Mouse (Mus musculus) liver, postnatal 0 days (tissue): ENCODE measurements around the gene Slc6a21. TPM values are rescaled to one million over a fixed set of nuclear protein-coding genes. Genes with fewer than 3 reads are reported as not detected.

ENCODE experiments used
- ATAC-seq: fragments of 200-750 bp; cut with Nextera tagmentation; 2 replicates; pipeline ENCODE4 v1.8.0; 2017; ENCODE audit warnings: mild to moderate bottlenecking, moderate library complexity
- DNase-seq: peaks from one replicate; pipeline ENCODE4 v3.0.0-alpha.2; 2016
- H3K27ac ChIP-seq: fragments of 300-500 bp; sonication (generic); 2 replicates; pipeline ENCODE4 v1.5.1; 2014; ENCODE audit warnings: antibody characterized with exemption, moderate library complexity, mild to moderate bottlenecking, low read depth
- H3K27me3 ChIP-seq: fragments of 300-500 bp; sonication (generic); 2 replicates; pipeline ENCODE4 v1.6.1; 2014; ENCODE audit warnings: low read length, control low read depth, mixed read lengths; ENCODE audit not compliant: insufficient read depth
- H3K36me3 ChIP-seq: fragments of 300-500 bp; sonication (generic); replicated peaks from 2 replicates; pipeline ENCODE4 v1.6.1; 2014; ENCODE audit warnings: mild to moderate bottlenecking, control low read depth, low read length, moderate library complexity, mixed read lengths; ENCODE audit not compliant: insufficient read depth
- H3K4me1 ChIP-seq: fragments of 300-500 bp; sonication (generic); 2 replicates; pipeline ENCODE4 v1.6.1; 2014; ENCODE audit warnings: antibody characterized with exemption, mild to moderate bottlenecking, control low read depth; ENCODE audit not compliant: insufficient read depth
- H3K4me2 ChIP-seq: fragments of 300-500 bp; sonication (generic); 2 replicates; pipeline ENCODE4 v1.6.1; 2014; ENCODE audit warnings: low read depth, mild to moderate bottlenecking, low read length, moderate library complexity, mixed read lengths
- H3K4me3 ChIP-seq: fragments of 300-500 bp; sonication (generic); 2 replicates; pipeline ENCODE4 v1.5.1; 2014; ENCODE audit warnings: low read depth, low read length
- H3K9ac ChIP-seq: fragments of 300-500 bp; sonication (generic); replicated peaks from 2 replicates; pipeline ENCODE4 v1.6.1; 2014; ENCODE audit warnings: mild to moderate bottlenecking, moderate library complexity
- H3K9me3 ChIP-seq: fragments of 300-500 bp; sonication (generic); 2 replicates; pipeline ENCODE4 v1.6.1; 2016; ENCODE audit warnings: mild to moderate bottlenecking, control low read depth, low read length, mixed read lengths
- CTCF ChIP-seq: sonication (generic); IDR thresholded peaks from 2 replicates; pipeline ENCODE4 v1.5.1; 2016; ENCODE audit warnings: antibody characterized with exemption, low read depth
- EP300 ChIP-seq: IDR thresholded peaks from 2 replicates; pipeline ENCODE4 v1.6.1; 2016; ENCODE audit warnings: antibody characterized with exemption, low read depth, mild to moderate bottlenecking
- WGBS: fragments of 180-500 bp; shearing (Covaris S2); extraction: QIAGEN DNeasy Blood & Tissue Kit; methylation state at CpG from one replicate; pipeline ENCODE4 v1.1.7; 2014; ENCODE audit not compliant: insufficient replicate concordance; 5-methylcytosine and 5-hydroxymethylcytosine counted together
- polyA plus RNA-seq: library from polyadenylated mRNA; unstranded; fragments of >200 nt; fragmentation: Nextera tagmentation; extraction: Ambion mirVana; gene quantifications from 2 replicates; pipeline ENCODE4 v1.2.1, GENCODE M21; 2015

Gene Slc6a21
- polyA plus RNA-seq, 1 experiment from 2014 or later: 0.43 TPM

DNA sequence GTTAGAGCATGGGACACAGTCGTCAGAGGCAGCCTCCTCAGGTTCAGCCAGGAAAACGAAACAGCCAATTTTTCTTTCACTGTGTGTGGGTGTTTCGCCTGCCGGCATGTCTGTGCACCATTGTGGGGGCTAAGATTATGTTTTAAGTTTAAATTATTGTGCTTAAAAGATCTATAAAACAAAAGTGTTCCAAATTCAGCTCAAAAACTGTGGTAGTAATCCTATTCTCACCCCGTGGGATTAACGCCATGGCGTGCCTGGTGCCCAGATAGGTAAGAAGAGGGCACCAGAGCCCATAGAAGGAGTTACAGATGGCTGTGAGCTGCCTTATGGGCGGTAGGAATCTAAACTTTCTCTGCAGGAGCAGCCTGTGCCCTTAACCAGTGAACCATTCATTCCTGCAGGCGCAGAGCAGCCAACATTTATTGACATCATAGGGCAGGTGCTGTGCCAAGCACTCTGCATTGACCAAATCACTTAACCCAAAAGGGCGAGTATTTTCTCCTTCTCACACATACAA is 37.9 kb downstream of the Slc6a21 start:
- no peaks in the 10 kb centered on the region for H3K4me1 ChIP-seq
- H3K36me3 ChIP-seq: no peaks in the 10 kb centered on the region
- H3K27me3 ChIP-seq: no peaks in the 10 kb centered on the region
- ATAC-seq (no peak), DNase-seq (no peak)
- H3K9ac ChIP-seq: no peak overlapping the region
- no peaks in the 10 kb centered on the region for H3K9me3 ChIP-seq
- H3K4me3 ChIP-seq: no peak overlapping the region
- no peak for TF ChIP-seq EP300
- no peak for TF ChIP-seq CTCF
- WGBS: 80% methylated on average over 10 of the region's 10 CpGs
- no peak overlapping the region for H3K4me2 ChIP-seq
- no peak overlapping the region for H3K27ac ChIP-seq

DNA sequence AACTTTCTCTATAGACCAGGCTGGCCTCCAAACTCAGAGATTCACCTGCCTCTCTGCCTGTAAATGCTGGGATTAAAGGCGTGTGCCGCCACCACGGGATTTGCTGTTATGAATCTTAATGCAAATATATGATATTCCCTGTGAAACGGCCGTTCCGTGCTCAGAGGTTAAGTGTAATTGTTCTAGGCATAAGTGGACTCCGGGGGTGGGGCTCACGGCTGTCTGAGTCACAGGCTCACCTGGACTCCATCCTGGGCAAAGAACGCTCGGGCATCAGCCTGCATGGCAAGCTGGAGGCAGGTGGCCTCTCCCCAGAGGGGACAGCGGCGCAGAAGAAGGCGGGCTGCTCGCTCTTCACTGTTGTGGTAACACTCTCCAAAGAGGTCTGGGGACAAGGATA is 39.2 kb downstream of the Slc6a21 start:
- ATAC-seq (no peak), DNase-seq (no peak)
- Histone ChIP-seq H3K9ac (no peak overlapping the region), H3K9me3 (no peaks in the 10 kb centered on the region), H3K4me2 (no peak overlapping the region), H3K4me1 (no peaks in the 10 kb centered on the region), H3K36me3 (no peaks in the 10 kb centered on the region), H3K27me3 (no peaks in the 10 kb centered on the region), H3K27ac (no peak overlapping the region), H3K4me3 (no peak overlapping the region)
- 87% methylated on average over 14 of the region's 14 CpGs for WGBS
- no peak for TF ChIP-seq CTCF
- no peak for TF ChIP-seq EP300

DNA sequence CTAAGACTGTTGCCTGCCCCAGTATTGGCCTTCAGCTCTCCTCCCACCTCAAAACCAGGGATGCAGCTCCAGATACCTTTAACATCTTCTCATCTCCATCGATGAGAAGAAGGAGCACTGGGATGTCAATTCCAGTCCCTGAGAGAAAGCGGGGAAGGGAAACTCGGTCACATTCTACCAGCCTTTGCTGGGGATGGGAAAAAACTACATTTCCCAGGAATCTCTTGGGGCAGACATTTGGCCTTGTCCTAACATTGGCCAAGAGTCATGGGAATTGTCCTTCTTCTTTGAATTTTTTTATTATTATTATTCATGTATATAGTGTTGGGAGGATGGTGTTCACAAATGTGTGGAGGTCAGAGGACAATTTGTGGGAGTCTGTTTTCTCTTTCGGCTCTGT is 44.9 kb downstream of the Slc6a21 start:
- no peak overlapping the region for H3K9ac ChIP-seq
- no peaks in the 10 kb centered on the region for H3K4me1 ChIP-seq
- DNase-seq: no peak
- no peaks in the 10 kb centered on the region for H3K36me3 ChIP-seq
- no peak overlapping the region for H3K4me3 ChIP-seq
- no peak for TF ChIP-seq EP300
- TF ChIP-seq CTCF: no peak
- no peaks in the 10 kb centered on the region for H3K27me3 ChIP-seq
- no peaks in the 10 kb centered on the region for H3K9me3 ChIP-seq
- no peak overlapping the region for H3K4me2 ChIP-seq
- H3K27ac ChIP-seq: no peak overlapping the region
- 81% methylated on average over 4 of the region's 4 CpGs for WGBS
- no peak for ATAC-seq

DNA sequence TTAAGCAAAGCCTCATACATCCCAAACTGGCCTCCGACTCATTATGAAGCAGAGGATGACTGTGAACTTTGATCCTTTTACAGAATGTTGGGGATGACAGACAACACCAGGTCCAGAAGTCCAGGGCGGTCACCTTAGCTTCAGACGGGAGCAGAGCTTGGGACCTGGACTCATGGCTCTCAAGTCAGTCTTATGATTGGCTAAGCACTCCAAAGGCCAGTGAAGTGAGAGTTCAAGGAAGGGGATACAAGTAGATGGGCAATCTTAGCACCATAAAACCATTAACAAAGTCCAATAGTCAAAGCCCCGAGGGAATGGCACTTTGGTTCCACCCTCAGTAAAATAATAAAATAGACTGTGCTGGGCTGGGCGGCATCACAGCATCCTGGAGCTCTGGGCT is 45.8 kb downstream of the Slc6a21 start:
- DNase-seq (no peak), ATAC-seq (no peak)
- no peaks in the 10 kb centered on the region for H3K4me1 ChIP-seq
- 78% methylated on average over 5 of the region's 5 CpGs for WGBS
- H3K4me2 ChIP-seq: no peak overlapping the region
- TF ChIP-seq CTCF (no peak), EP300 (no peak)
- H3K4me3 ChIP-seq: no peak overlapping the region
- H3K27me3 ChIP-seq: no peaks in the 10 kb centered on the region
- H3K9me3 ChIP-seq: no peaks in the 10 kb centered on the region
- no peak overlapping the region for H3K9ac ChIP-seq
- H3K27ac ChIP-seq: no peak overlapping the region
- no peaks in the 10 kb centered on the region for H3K36me3 ChIP-seq

DNA sequence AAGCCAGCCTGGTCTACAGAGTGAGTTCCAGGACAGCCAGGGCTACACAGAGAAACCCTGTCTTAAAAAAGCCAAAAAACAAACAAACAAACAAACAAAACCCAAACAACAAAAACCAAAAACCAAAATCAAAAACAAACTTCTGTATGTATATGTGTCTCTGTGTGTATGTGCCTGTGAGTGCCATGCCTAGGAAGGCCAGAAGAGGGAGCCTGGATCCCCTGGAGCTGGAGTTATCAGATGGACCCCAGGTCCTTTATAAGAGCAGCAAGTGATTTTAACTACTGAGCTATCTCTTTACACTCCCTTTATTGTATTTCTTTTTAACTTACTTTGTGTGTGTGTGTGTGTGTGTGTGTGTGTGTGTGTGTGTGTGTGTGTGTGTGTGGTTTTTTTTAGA is 48.5 kb downstream of the Slc6a21 start:
- no peak for TF ChIP-seq EP300
- no peak for TF ChIP-seq CTCF
- ATAC-seq: no peak
- no peaks in the 10 kb centered on the region for H3K4me1 ChIP-seq
- no peak overlapping the region for H3K4me2 ChIP-seq
- no peak overlapping the region for H3K27ac ChIP-seq
- H3K36me3 ChIP-seq: no peaks in the 10 kb centered on the region
- DNase-seq: no peak
- H3K9me3 ChIP-seq: no peaks in the 10 kb centered on the region
- H3K4me3 ChIP-seq: no peak overlapping the region
- no peak overlapping the region for H3K9ac ChIP-seq
- H3K27me3 ChIP-seq: no peaks in the 10 kb centered on the region

DNA sequence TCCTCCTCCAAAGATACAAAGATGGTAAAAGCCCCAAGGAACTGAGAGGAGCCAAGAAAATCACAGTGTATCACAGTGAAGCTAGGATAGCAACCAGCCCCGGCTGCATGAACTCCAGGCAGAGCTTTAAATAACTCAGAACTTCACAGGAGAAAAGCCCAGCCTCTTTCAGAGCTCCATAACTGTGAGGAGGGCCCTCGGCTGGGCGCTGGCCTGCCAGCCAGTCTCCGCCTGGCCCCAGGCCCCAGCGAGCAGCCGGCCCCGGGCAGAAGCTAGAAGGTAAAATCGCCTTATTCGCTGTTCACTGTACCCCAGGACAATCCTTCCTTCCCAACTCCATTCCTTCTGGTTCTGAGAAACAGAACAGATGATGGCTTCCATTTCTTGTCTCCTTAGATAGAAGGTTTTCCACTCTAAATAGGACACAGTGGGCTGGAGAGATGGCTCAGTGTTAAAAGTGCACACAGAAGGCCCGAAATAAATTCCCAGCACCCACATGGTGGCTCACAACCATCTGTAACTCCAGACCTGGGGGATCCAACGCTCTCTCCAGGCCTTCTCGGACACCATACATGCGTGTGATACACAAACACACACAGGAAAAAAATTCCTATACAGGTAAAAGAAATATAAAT is 51.6 kb downstream of the Slc6a21 start:
- H3K4me2 ChIP-seq: no peak overlapping the region
- H3K4me3 ChIP-seq: no peak overlapping the region
- WGBS: 80% methylated on average over 13 of the region's 13 CpGs
- H3K27me3 ChIP-seq: no peaks in the 10 kb centered on the region
- H3K36me3 ChIP-seq: no peaks in the 10 kb centered on the region
- DNase-seq (no peak), ATAC-seq (no peak)
- peaks cover 14% of the 10 kb centered on the region for H3K4me1 ChIP-seq
- no peak overlapping the region for H3K27ac ChIP-seq
- no peak overlapping the region for H3K9ac ChIP-seq
- no peak for TF ChIP-seq EP300
- no peak for TF ChIP-seq CTCF
- H3K9me3 ChIP-seq: no peaks in the 10 kb centered on the region

DNA sequence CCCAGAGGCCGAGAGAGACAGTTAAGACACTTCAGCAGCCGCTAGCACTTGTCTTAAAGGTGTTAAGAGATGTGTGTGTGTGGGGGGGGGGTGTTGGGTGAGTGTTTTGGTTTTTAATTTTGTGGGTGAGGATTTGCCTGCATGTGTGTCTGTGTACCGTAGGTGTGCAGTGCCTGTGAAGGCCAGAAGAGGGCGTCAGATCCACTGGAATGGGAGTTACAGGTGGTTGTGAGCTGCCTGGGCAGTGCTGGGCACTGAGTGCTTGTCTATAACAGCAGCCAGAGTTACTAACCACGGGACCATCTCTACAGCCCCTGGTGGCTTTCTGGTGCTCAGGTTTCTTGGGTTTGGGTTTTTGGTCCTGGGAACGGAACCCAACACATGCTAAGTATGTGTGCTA is 54.2 kb downstream of the Slc6a21 start:
- H3K27me3 ChIP-seq: peaks cover 9% of the 10 kb centered on the region; the same call in 1 of the 2 replicates
- no peaks in the 10 kb centered on the region for H3K36me3 ChIP-seq
- H3K4me3 ChIP-seq: no peak overlapping the region
- H3K27ac ChIP-seq: no peak overlapping the region
- H3K4me2 ChIP-seq: no peak overlapping the region
- peaks cover 16% of the 10 kb centered on the region for H3K4me1 ChIP-seq
- WGBS: 80% methylated on average over 6 of the region's 6 CpGs
- no peak overlapping the region for H3K9ac ChIP-seq
- DNase-seq: no peak
- ATAC-seq: no peak
- H3K9me3 ChIP-seq: no peaks in the 10 kb centered on the region
- TF ChIP-seq EP300: no peak
- TF ChIP-seq CTCF: peak; percentile 31
